Mouse (Mus musculus) stomach, postnatal 0 days (tissue): ENCODE results near the gene S100a10.
"Not testable (repeated sequence)": the region's sequence is repeated elsewhere in the genome, so short reads cannot be mapped to it uniquely, and the experiment has no call there.

Experiments
- CTCF ChIP-seq: IDR thresholded peaks from 2 replicates; pipeline ENCODE4 v1.5.1; 2016; ENCODE audit warnings: antibody characterized with exemption, low read depth, mild to moderate bottlenecking, moderate library complexity
- EP300 ChIP-seq: optimal IDR thresholded peaks from 2 replicates; pipeline ENCODE3; 2016; ENCODE audit warnings: antibody characterized with exemption

GRCm38 (mm10) chr3:93544170-93544569 lies 10.7 kb upstream of the S100a10 start:
- not testable (repeated sequence) for TF ChIP-seq CTCF, EP300
